Mouse (Mus musculus) hindbrain, embryonic 10.5 days (tissue): ENCODE results near the gene Wwc1. TPM values are rescaled to one million over a fixed set of nuclear protein-coding genes. Genes with fewer than 3 reads are reported as not detected.

Source experiments
- DNase-seq: peaks from one replicate; pipeline ENCODE4 v3.0.0-alpha.2; 2017; ENCODE audit warnings: low spot score
- H3K27ac ChIP-seq: fragments of 300-500 bp; sonication (generic); 2 replicates; pipeline ENCODE4 v1.5.1; 2016; ENCODE audit warnings: mild to moderate bottlenecking, moderate library complexity
- H3K27me3 ChIP-seq: fragments of 300-500 bp; sonication (generic); 2 replicates; pipeline ENCODE4 v1.6.1; 2016; ENCODE audit warnings: mild to moderate bottlenecking; ENCODE audit not compliant: poor library complexity, insufficient read depth, severe bottlenecking
- H3K36me3 ChIP-seq: fragments of 300-500 bp; sonication (generic); 2 replicates; pipeline ENCODE4 v1.6.1; 2016; ENCODE audit warnings: mild to moderate bottlenecking, moderate library complexity
- H3K4me1 ChIP-seq: fragments of 300-500 bp; sonication (generic); replicated peaks from 2 replicates; pipeline ENCODE4 v1.6.1; 2016; ENCODE audit warnings: mild to moderate bottlenecking
- H3K4me3 ChIP-seq: fragments of 300-500 bp; sonication (generic); 2 replicates; pipeline ENCODE4 v1.5.1; 2016; ENCODE audit warnings: mild to moderate bottlenecking, moderate library complexity
- H3K9me3 ChIP-seq: fragments of 300-500 bp; sonication (generic); 2 replicates; pipeline ENCODE4 v1.6.1; 2016; ENCODE audit warnings: mild to moderate bottlenecking, moderate library complexity
- WGBS: fragments of 180-500 bp; shearing (Covaris S2); methylation state at CpG from one replicate; pipeline ENCODE4 v1.1.7; 2016; 5-methylcytosine and 5-hydroxymethylcytosine counted together
- polyA plus RNA-seq: library from polyadenylated mRNA; unstranded; fragments of >200 nt; fragmentation: Nextera tagmentation; extraction: Ambion mirVana; gene quantifications from 2 replicates; pipeline ENCODE4 v1.2.1, GENCODE M21; 2016

Gene Wwc1
- polyA plus RNA-seq, 1 experiment from 2014 or later, result 3.9 TPM

GRCm38 (mm10) chr11:35968291-35968690, 12.0 kb downstream of the Wwc1 start:
- no peak for DNase-seq
- H3K27ac ChIP-seq, result no peak overlapping the region
- no peaks in the 10 kb centered on the region for H3K27me3 ChIP-seq
- H3K4me3 ChIP-seq, result no peak overlapping the region
- peaks cover 8% of the 10 kb centered on the region for H3K36me3 ChIP-seq
- H3K4me1 ChIP-seq, result peaks cover 33% of the 10 kb centered on the region
- WGBS, result 90% methylated on average over 10 of the region's 10 CpGs
- no peaks in the 10 kb centered on the region for H3K9me3 ChIP-seq

DNA sequence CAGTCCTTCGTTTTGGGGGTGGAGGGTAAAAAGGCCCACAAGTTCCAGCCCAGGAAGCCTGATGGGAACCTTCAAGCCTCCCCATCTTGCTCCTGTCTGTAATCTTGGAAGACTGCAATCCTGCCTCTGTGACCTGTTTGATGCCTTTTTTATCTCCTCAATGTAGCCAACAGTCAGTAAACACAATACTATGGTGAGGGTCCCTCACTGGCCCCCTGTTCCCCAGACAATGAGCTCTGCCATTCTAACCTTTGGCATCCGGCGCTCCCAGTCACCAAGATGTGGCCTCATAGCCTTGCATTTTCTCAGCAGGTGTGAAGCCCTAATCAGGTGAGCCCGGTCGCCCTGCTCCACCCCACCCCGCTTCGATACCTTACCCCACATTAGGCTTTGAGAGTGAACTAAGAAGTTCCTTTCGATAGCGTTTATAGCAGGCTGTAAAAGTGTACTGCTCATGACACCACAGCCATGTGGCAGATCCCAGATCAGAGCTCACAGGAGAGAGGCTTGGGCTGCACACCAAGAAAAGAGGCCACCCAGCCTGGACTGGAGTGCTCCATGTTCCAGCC, 16.3 kb downstream of the Wwc1 start:
- WGBS, result 81% methylated on average over 9 of the region's 9 CpGs
- H3K9me3 ChIP-seq, result no peaks in the 10 kb centered on the region
- H3K27me3 ChIP-seq, result no peaks in the 10 kb centered on the region
- peaks cover 42% of the 10 kb centered on the region for H3K4me1 ChIP-seq
- H3K4me3 ChIP-seq, result no peak overlapping the region
- DNase-seq, result no peak
- peaks cover 8% of the 10 kb centered on the region for H3K36me3 ChIP-seq
- peak overlapping the region; percentile 64; the same call in 1 of the 2 replicates for H3K27ac ChIP-seq

- Histone ChIP-seq H3K27me3 (no peaks in the 10 kb centered on the region), H3K4me1 (peaks cover 43% of the 10 kb centered on the region), H3K9me3 (no peaks in the 10 kb centered on the region), H3K27ac (peak overlapping the region; percentile 64; the same call in 1 of the 2 replicates), H3K36me3 (peaks cover 8% of the 10 kb centered on the region), H3K4me3 (no peak overlapping the region)
- DNase-seq, result no peak
- 59% methylated on average over 2 of the region's 2 CpGs for WGBS
Observed at GRCm38 (mm10) chr11:35963554-35963953, 16.8 kb downstream of the Wwc1 start.

DNA sequence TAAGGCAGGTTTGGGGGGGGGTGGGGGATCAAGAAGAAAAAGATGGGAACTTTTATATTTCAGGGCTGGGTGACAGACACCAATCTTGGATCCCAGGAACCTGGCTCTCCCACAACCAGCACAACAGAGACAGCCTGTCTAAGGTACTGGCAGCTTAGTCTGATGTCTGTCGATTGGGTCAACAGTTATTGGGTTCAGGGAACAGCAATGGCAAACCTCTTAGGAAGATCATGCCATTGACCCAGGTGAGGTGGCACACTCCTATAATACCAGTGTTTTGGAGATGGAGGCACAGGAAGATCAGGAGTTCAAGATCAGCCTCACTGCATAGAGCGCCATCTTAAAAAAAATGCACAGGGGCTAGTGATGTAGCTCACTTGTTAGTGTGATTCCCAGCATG, 17.9 kb downstream of the Wwc1 start:
- H3K4me1 ChIP-seq, result peaks cover 46% of the 10 kb centered on the region
- no peaks in the 10 kb centered on the region for H3K27me3 ChIP-seq
- no peaks in the 10 kb centered on the region for H3K9me3 ChIP-seq
- 95% methylated on average over 2 of the region's 2 CpGs for WGBS
- no peak overlapping the region for H3K27ac ChIP-seq
- no peak for DNase-seq
- H3K4me3 ChIP-seq, result no peak overlapping the region
- peaks cover under 1% of the 10 kb centered on the region; the same call in 1 of the 2 replicates for H3K36me3 ChIP-seq

GRCm38 (mm10) chr11:35959270-35959669, 21.1 kb downstream of the Wwc1 start:
- H3K27ac ChIP-seq, result 0 out of 2 replicates have a peak overlapping the region, but pooled peaks have one; percentile 5
- H3K4me3 ChIP-seq, result no peak overlapping the region
- H3K9me3 ChIP-seq, result no peaks in the 10 kb centered on the region
- no peaks in the 10 kb centered on the region for H3K27me3 ChIP-seq
- WGBS, result 96% methylated on average over 3 of the region's 3 CpGs
- peaks cover 56% of the 10 kb centered on the region for H3K4me1 ChIP-seq
- no peak for DNase-seq
- H3K36me3 ChIP-seq, result no peaks in the 10 kb centered on the region

GRCm38 (mm10) chr11:35955572-35955971, 24.8 kb downstream of the Wwc1 start:
- Histone ChIP-seq H3K36me3 (no peaks in the 10 kb centered on the region), H3K4me3 (no peak overlapping the region), H3K4me1 (peaks cover 37% of the 10 kb centered on the region), H3K27ac (no peak overlapping the region), H3K27me3 (no peaks in the 10 kb centered on the region), H3K9me3 (no peaks in the 10 kb centered on the region)
- no peak for DNase-seq
- WGBS, result 78% methylated on average over 3 of the region's 3 CpGs

DNA sequence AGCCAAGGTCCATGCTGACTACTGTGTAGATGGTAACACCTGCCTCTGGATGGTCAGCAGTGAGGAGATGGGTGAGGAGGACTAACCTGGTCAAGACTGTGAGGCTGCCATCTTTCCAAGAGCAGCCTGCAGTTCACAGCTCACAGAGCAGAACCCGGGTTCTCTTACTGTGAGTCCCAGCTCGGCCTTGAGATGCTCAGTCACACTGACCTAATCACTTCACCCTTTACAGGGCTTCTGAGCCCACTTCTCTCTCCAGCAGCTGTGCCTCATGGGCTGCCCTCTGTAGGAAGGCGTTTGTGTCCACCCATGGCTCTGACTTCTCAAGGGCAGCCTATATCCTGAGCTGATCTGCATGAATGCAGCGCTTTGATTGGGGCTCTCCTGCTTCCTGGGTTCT, 27.1 kb downstream of the Wwc1 start:
- H3K4me3 ChIP-seq, result no peak overlapping the region
- peaks cover 50% of the 10 kb centered on the region for H3K4me1 ChIP-seq
- no peaks in the 10 kb centered on the region for H3K27me3 ChIP-seq
- no peaks in the 10 kb centered on the region for H3K9me3 ChIP-seq
- DNase-seq, result no peak
- no peaks in the 10 kb centered on the region for H3K36me3 ChIP-seq
- 87% methylated on average over 4 of the region's 4 CpGs for WGBS
- no peak overlapping the region; the same call in 1 of the 2 replicates for H3K27ac ChIP-seq

GRCm38 (mm10) chr11:35951727-35952065, 28.6 kb downstream of the Wwc1 start:
- H3K4me3 ChIP-seq, result no peak overlapping the region
- peaks cover 59% of the 10 kb centered on the region for H3K4me1 ChIP-seq
- H3K27ac ChIP-seq, result peak overlapping the region; percentile 54
- H3K27me3 ChIP-seq, result no peaks in the 10 kb centered on the region
- 59% methylated on average over 4 of the region's 4 CpGs for WGBS
- no peaks in the 10 kb centered on the region for H3K36me3 ChIP-seq
- DNase-seq, result no peak
- no peaks in the 10 kb centered on the region for H3K9me3 ChIP-seq

DNA sequence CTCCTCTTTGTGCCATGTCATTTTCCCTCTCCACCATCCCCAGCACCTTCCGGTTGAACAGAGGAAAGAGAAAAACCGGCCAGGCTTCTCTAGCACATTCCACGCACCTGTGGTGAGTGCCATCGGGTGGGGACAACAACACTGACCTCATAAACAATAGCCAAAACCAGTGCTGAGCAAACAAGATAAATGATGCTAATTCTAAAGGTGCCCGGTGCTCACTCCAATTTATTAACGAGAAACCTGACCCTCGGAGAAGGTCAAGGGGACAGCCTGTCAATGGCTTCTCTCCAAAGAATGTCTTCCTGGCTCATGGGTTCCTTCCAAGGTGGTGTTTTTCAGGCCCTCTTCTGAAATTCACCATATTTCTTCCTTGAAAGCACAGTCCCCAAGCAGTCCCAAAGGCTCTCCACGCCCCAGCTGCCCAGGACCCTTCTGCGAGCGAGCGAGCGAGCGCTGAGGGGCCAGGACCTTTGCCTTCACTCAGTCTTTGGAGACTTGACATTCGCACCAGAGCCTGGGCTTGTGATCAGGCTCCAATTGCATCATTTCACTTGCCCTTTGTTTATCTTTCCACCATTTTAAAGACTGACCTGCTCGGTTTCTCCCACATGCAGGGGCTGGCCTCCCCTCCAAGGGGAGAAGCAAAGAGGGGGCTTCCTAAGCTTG, 29.1 kb downstream of the Wwc1 start:
- Histone ChIP-seq H3K4me1 (peaks cover 55% of the 10 kb centered on the region), H3K9me3 (no peaks in the 10 kb centered on the region), H3K36me3 (no peaks in the 10 kb centered on the region), H3K27me3 (no peaks in the 10 kb centered on the region), H3K27ac (peak overlapping the region; percentile 64), H3K4me3 (no peak overlapping the region)
- DNase-seq, result no peak
- WGBS, result 75% methylated on average over 15 of the region's 15 CpGs

DNA sequence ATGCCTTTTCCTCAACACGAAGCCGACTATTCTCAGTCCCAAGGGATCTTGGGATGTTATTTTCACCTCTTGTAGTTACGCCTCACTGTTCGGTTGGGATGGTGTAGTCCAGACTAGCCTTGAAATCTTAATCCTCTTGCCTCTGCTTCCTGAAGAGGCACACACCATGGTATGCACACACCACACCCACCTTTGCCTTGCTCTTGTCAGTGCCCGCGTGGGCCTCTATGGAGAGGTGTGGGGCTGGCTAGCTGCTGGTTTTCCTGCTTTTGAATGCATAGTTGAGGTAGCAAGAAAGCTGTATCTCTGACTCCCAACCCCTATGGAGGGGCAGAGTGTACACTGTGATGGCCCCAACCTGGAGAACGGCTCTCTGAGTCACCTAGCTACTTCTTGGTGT, 29.9 kb downstream of the Wwc1 start:
- Histone ChIP-seq H3K27ac (peak overlapping the region; percentile 64; the same call in 1 of the 2 replicates), H3K36me3 (no peaks in the 10 kb centered on the region), H3K27me3 (no peaks in the 10 kb centered on the region), H3K4me3 (no peak overlapping the region), H3K4me1 (peaks cover 53% of the 10 kb centered on the region), H3K9me3 (no peaks in the 10 kb centered on the region)
- 89% methylated on average over 7 of the region's 7 CpGs for WGBS
- no peak for DNase-seq

DNA sequence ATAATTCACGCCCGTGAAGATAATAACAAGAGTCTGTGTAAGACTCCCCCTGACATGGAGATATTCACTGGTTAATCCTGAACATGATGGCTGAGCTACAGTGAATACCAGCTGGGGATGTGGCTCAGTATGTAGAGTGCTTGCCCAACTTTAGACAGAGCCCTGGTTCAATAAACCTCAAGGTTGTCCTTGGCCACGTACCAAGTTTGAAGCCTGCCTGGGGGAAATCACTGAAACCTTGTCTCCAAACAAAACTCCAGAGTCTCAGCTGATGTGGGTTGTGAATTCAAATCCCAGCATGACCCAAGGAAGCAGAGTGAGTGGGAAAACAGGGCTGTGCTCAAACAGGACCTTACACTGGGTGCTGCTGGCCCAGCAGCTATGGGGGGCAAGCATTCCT, 30.3 kb downstream of the Wwc1 start:
- Histone ChIP-seq H3K9me3 (no peaks in the 10 kb centered on the region), H3K27ac (no peak overlapping the region), H3K27me3 (no peaks in the 10 kb centered on the region), H3K4me3 (no peak overlapping the region), H3K4me1 (peaks cover 56% of the 10 kb centered on the region), H3K36me3 (no peaks in the 10 kb centered on the region)
- no peak for DNase-seq
- 92% methylated on average over 3 of the region's 3 CpGs for WGBS

DNA sequence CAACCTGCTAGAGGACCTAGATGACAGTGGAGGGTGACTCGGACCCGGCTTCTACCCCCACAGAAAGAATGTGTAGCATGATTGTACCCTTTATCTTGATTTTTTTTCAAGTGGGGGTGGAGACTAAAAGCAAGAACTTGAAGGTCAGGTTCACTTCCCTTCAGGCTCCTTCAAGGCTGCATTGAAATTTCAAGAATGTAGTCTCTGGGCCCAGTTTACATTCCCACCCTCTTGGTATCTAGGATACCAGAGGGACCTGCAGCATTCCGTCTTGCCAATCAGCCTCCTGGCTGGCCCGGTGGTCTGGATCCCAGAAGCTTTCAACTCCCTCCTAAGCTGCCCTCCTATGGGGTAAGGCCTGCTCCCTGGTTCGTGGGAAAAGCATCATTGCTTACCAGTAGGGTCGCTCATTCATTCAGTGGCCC, 31.9 kb downstream of the Wwc1 start:
- WGBS, result 29% methylated on average over 6 of the region's 6 CpGs
- H3K9me3 ChIP-seq, result no peaks in the 10 kb centered on the region
- peaks cover 56% of the 10 kb centered on the region for H3K4me1 ChIP-seq
- H3K36me3 ChIP-seq, result no peaks in the 10 kb centered on the region
- H3K27me3 ChIP-seq, result no peaks in the 10 kb centered on the region
- DNase-seq, result peak; percentile 46
- no peak overlapping the region for H3K4me3 ChIP-seq
- H3K27ac ChIP-seq, result peak overlapping the region; percentile 19

DNA sequence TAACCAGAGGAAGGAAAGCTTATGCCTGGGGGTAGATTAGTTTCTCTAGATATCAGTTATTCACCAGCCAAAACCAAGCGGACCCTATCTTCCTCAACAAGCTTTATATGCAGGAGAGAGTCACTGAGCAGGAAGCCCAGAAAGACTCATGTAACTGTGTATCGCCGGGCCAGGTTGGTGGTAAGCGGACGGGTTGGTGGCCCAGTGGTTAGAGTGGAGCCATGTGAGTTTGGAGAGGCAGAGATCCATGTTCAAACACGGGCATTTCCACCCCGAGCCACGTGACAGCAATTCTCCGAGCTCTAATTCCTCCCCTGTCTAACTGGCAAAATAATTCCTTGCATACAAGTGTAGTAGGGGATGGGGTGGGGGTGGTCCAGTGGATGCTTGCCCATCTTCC, 32.4 kb downstream of the Wwc1 start:
- Histone ChIP-seq H3K27ac (peak overlapping the region; percentile 19), H3K4me3 (no peak overlapping the region), H3K36me3 (no peaks in the 10 kb centered on the region), H3K9me3 (no peaks in the 10 kb centered on the region), H3K4me1 (peaks cover 56% of the 10 kb centered on the region), H3K27me3 (no peaks in the 10 kb centered on the region)
- 86% methylated on average over 9 of the region's 9 CpGs for WGBS
- no peak for DNase-seq
